Mouse (Mus musculus) heart, embryonic 12.5 days (tissue): ENCODE results near the gene Clec4a2. TPM values are rescaled to one million over a fixed set of nuclear protein-coding genes. Genes with fewer than 3 reads are reported as not detected.

Experiments used
- polyA plus RNA-seq: library from polyadenylated mRNA; unstranded; fragments of >200 nt; fragmentation: Nextera tagmentation; extraction: Ambion mirVana; gene quantifications from 2 replicates; pipeline ENCODE4 v1.2.1, GENCODE M21; 2016

Gene Clec4a2
- polyA plus RNA-seq, 1 experiment from 2014 or later = 1.4 TPM

Other genes with a start within 250 kb of the Clec4a2 start
- gene Necap1, start 232.0 kb upstream of the Clec4a2 start, polyA plus RNA-seq = 63.0 and 63.4 TPM in 2 replicates
- gene Clec4a1, start 184.6 kb upstream of the Clec4a2 start, polyA plus RNA-seq = 0.22 and 0.23 TPM in 2 replicates
- 0.33 and 0.61 TPM in 2 replicates for gene Clec4a3, start 153.9 kb upstream of the Clec4a2 start, polyA plus RNA-seq
- not detected in 2 replicates for gene Clec4a4, start 116.1 kb upstream of the Clec4a2 start, polyA plus RNA-seq
- gene Clec4b1, start 56.5 kb upstream of the Clec4a2 start, polyA plus RNA-seq = not detected in 2 replicates
- gene Clec4b2, start 66.5 kb downstream of the Clec4a2 start, polyA plus RNA-seq = not detected in 2 replicates
- 0.20 and 0.22 TPM in 2 replicates for gene Clec4n, start 123.4 kb downstream of the Clec4a2 start, polyA plus RNA-seq
- not detected in 2 replicates for gene Clec4d, start 155.7 kb downstream of the Clec4a2 start, polyA plus RNA-seq
- 0.08 TPM in 2 replicates for gene Clec4e, start 183.4 kb downstream of the Clec4a2 start, polyA plus RNA-seq
- not detected in 2 replicates for gene Vmn2r19, start 201.9 kb downstream of the Clec4a2 start, polyA plus RNA-seq